Comparison of ENCODE assay signal across 8 mouse cellular contexts in the genomic region with DNA sequence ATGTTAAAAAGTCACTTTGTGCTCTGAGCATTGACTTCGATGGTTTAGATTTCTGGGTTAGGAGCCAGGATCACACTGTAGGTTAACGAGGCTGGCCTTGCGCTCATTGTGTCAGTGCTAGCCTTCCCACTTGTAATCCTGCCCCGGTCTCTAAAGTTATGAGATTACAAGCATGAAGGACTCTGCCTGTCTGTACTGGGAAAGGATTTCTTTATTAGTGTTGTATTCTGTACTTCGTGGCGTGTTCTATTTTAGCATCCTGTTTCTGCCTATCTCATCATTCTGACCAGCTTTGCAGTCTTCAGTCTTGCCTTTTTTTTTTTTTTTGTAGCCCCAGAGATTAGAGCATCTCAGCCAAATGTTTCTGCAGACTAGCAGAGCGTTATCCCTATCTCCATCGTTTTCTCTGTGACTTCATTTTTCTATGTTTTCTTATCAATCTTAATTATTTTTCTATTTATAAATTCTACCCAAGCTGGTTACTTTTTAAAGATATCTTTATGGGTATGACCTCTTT. TPM values are rescaled to one million over a fixed set of nuclear protein-coding genes. Genes with fewer than 3 reads are reported as not detected.
DNase-seq lines count a peak whose midpoint lies in the region; ATAC-seq and TF ChIP-seq lines count a peak whose summit lies in the region.

No protein-coding gene starts in this region.

- peak overlapping the region; percentile 70 for H3K4me2 ChIP-seq in intestine, embryonic 15.5 days (replicated peaks)
- H3K4me2 ChIP-seq in neural tube, embryonic 15.5 days, result peak overlapping the region; percentile 88

- H3K36me3 ChIP-seq in intestine, embryonic 15.5 days, result no peaks in the 10 kb centered on the region
- H3K36me3 ChIP-seq in neural tube, embryonic 15.5 days, result 0 out of 2 replicates have a peak, but pooled peaks cover under 1% of the 10 kb centered on the region

- H3K27ac ChIP-seq in intestine, embryonic 15.5 days, result no peak overlapping the region
- H3K27ac ChIP-seq in neural tube, embryonic 15.5 days (replicated peaks), result 0 out of 2 replicates have a peak overlapping the region, but pooled peaks have one; percentile 64

- peak overlapping the region; percentile 85 for H3K9ac ChIP-seq in intestine, embryonic 15.5 days
- peak overlapping the region; percentile 86 for H3K9ac ChIP-seq in neural tube, embryonic 15.5 days (replicated peaks)

- H3K4me1 ChIP-seq in lung, adult 2 months (ENCODE audit: control insufficient read depth, insufficient read depth, low read length), result 0 out of 2 replicates have a peak, but pooled peaks cover 5% of the 10 kb centered on the region
- peaks cover 8% of the 10 kb centered on the region for H3K4me1 ChIP-seq in intestine, embryonic 15.5 days (replicated peaks)
- H3K4me1 ChIP-seq in neural tube, embryonic 15.5 days, result peaks cover 27% of the 10 kb centered on the region

- TF ChIP-seq CTCF in lung, adult 2 months (IDR thresholded peaks at IDR 0.05; ENCODE audit: insufficient read depth, low read length), result no peak

- ATAC-seq in intestine, embryonic 15.5 days, result no peak
- no peak for ATAC-seq in neural tube, embryonic 15.5 days (ENCODE audit: low FRiP score)

- H3K27me3 ChIP-seq in intestine, embryonic 15.5 days (replicated peaks), result no peaks in the 10 kb centered on the region
- H3K27me3 ChIP-seq in neural tube, embryonic 15.5 days (replicated peaks), result no peaks in the 10 kb centered on the region

- DNase-seq in lung, adult 2 months, result no peak
- no peak for DNase-seq in lung, postnatal 36 days
- peak; percentile 22 for DNase-seq in c-Kit-positive CD71-positive TER-119-positive erythroid progenitor cells, embryonic 14.5 days (ENCODE audit: low spot score)
- DNase-seq in adrenal gland, postnatal 36 days, result no peak
- no peak for DNase-seq in ovary, postnatal 36 days (ENCODE audit: low spot score)
- no peak for DNase-seq in testis, postnatal 10 days (ENCODE audit: low spot score)

- H3K9me3 ChIP-seq in intestine, embryonic 15.5 days, result no peaks in the 10 kb centered on the region
- H3K9me3 ChIP-seq in neural tube, embryonic 15.5 days (replicated peaks), result no peaks in the 10 kb centered on the region

- WGBS in lung, adult 2 months, result 9% methylated on average over 8 of the region's 8 CpGs
- WGBS in intestine, embryonic 15.5 days, result 14% methylated on average over 8 of the region's 8 CpGs
- 23% methylated on average over 8 of the region's 8 CpGs for WGBS in neural tube, embryonic 15.5 days

- TF ChIP-seq POLR2A in lung, adult 2 months (IDR thresholded peaks at IDR 0.05; ENCODE audit: borderline replicate concordance, extremely low read depth, low read depth, low read length), result no peak

- H3K4me3 ChIP-seq in lung, adult 2 months (replicated peaks; ENCODE audit: extremely low read depth, low read depth, low read length), result peak overlapping the region; percentile 81
- H3K4me3 ChIP-seq in intestine, embryonic 15.5 days (replicated peaks), result peak overlapping the region; percentile 100
- peak overlapping the region; percentile 100 for H3K4me3 ChIP-seq in neural tube, embryonic 15.5 days (replicated peaks)

RNA-seq across cellular contexts. Expression of a gene that starts 0.8 kb away (rescaled TPM):
- polyA plus RNA-seq in lung, adult 2 months (2012; rRNA removed), result 5.4 and 10.1 TPM in 2 replicates
- polyA plus RNA-seq in intestine, embryonic 15.5 days (2015; fragmentation: Nextera tagmentation; extraction: Ambion mirVana), result 67.4 and 81.8 TPM in 2 replicates
- polyA plus RNA-seq in neural tube, embryonic 15.5 days (2015; fragmentation: Nextera tagmentation; extraction: Ambion mirVana), result 69.5 and 74.9 TPM in 2 replicates
- total RNA-seq in adrenal gland, postnatal 36 days (2021), result 10 to 100 TPM; 34.5 to 47.3 TPM

RNA-seq across cellular contexts. Expression of a gene that starts 0.9 kb away (rescaled TPM):
- 5.7 and 10.3 TPM in 2 replicates for polyA plus RNA-seq in lung, adult 2 months (2012; rRNA removed)
- polyA plus RNA-seq in intestine, embryonic 15.5 days (2015; fragmentation: Nextera tagmentation; extraction: Ambion mirVana), result 17.5 and 23.2 TPM in 2 replicates
- polyA plus RNA-seq in neural tube, embryonic 15.5 days (2015; fragmentation: Nextera tagmentation; extraction: Ambion mirVana), result 21.4 and 21.6 TPM in 2 replicates
- 10 to 100 TPM; 14.5 to 20.2 TPM for total RNA-seq in adrenal gland, postnatal 36 days (2021)

RNA-seq across cellular contexts. Expression of a gene that starts 25.4 kb away (rescaled TPM):
- polyA plus RNA-seq in lung, adult 2 months (2012; rRNA removed), result 0.65 and 0.92 TPM in 2 replicates
- 0.25 and 0.27 TPM in 2 replicates for polyA plus RNA-seq in intestine, embryonic 15.5 days (2015; fragmentation: Nextera tagmentation; extraction: Ambion mirVana)
- 1.2 and 1.5 TPM in 2 replicates for polyA plus RNA-seq in neural tube, embryonic 15.5 days (2015; fragmentation: Nextera tagmentation; extraction: Ambion mirVana)
- under 1 TPM; 0.36 to 0.46 TPM for total RNA-seq in adrenal gland, postnatal 36 days (2021)

RNA-seq across cellular contexts. Expression of a gene that starts 42.4 kb away (rescaled TPM):
- polyA plus RNA-seq in lung, adult 2 months (2012; rRNA removed), result 4.1 TPM in 2 replicates
- polyA plus RNA-seq in intestine, embryonic 15.5 days (2015; fragmentation: Nextera tagmentation; extraction: Ambion mirVana), result 14.1 and 15.8 TPM in 2 replicates
- 18.2 and 18.7 TPM in 2 replicates for polyA plus RNA-seq in neural tube, embryonic 15.5 days (2015; fragmentation: Nextera tagmentation; extraction: Ambion mirVana)
- total RNA-seq in adrenal gland, postnatal 36 days (2021), result 10 to 100 TPM; 10.8 to 12.6 TPM
